Mouse (Mus musculus): ENCODE results near the gene Eef1akmt3.

- no peak for TF ChIP-seq CTCF (IDR thresholded peaks at IDR 0.05; ENCODE audit: low read depth)
- TF ChIP-seq EP300 (optimal IDR thresholded peaks at IDR 0.05) = no peak
These were observed 8.0 kb downstream of the Eef1akmt3 start for GRCm38 (mm10) chr10:127033301-127033741.

All from stomach, postnatal 0 days (tissue).